ENCODE assay signal across 19 mouse cellular contexts in genomic region chr5:144295357-144295756, GRCm38 (mm10). TPM values are rescaled to one million over a fixed set of nuclear protein-coding genes. Genes with fewer than 3 reads are reported as not detected.
DNase-seq lines count a peak whose midpoint lies in the region; ATAC-seq and TF ChIP-seq lines count a peak whose summit lies in the region.
"Had no signal": no experiment of that assay in that cellular context is flagged by ENCODE, and none has a peak within 500 bp of the region (broad histone marks: within the 10 kb centered on the region; RNA-seq: fewer than 3 reads in every experiment).

No protein-coding gene starts in this region.

- H3K9ac ChIP-seq in lung, embryonic 15.5 days = no peak overlapping the region
- no peak overlapping the region for H3K9ac ChIP-seq in intestine, embryonic 16.5 days (ENCODE audit: low read depth, low read length)
- no peak overlapping the region for H3K9ac ChIP-seq in stomach, postnatal 0 days (ENCODE audit: low read length)
- H3K9ac ChIP-seq: embryonic facial prominence, embryonic 15.5 days; forebrain, embryonic 15.5 days; hindbrain, embryonic 13.5 days had no signal

- no peaks in the 10 kb centered on the region for H3K9me3 ChIP-seq in lung, embryonic 15.5 days
- no peaks in the 10 kb centered on the region for H3K9me3 ChIP-seq in intestine, embryonic 16.5 days (ENCODE audit: control insufficient read depth, low read length)
- no peaks in the 10 kb centered on the region for H3K9me3 ChIP-seq in stomach, postnatal 0 days (ENCODE audit: control insufficient read depth, low read length)
- H3K9me3 ChIP-seq in forebrain, embryonic 10.5 days = no peaks in the 10 kb centered on the region
- H3K9me3 ChIP-seq: embryonic facial prominence, embryonic 15.5 days; forebrain, embryonic 15.5 days; heart, embryonic 10.5 days; hindbrain, embryonic 13.5 days had no signal

- 52% methylated on average over 1 of the region's 1 CpGs for WGBS in lung, embryonic 15.5 days
- 87% methylated on average over 1 of the region's 1 CpGs for WGBS in intestine, embryonic 16.5 days
- WGBS in stomach, postnatal 0 days = 71% methylated on average over 1 of the region's 1 CpGs
- WGBS in forebrain, embryonic 10.5 days = 89% methylated on average over 1 of the region's 1 CpGs

- no peak overlapping the region for H3K4me3 ChIP-seq in lung, embryonic 15.5 days
- H3K4me3 ChIP-seq in C2C12 (ENCODE audit: insufficient read depth, poor library complexity, severe bottlenecking) = no peak overlapping the region
- no peak overlapping the region for H3K4me3 ChIP-seq in intestine, embryonic 16.5 days (ENCODE audit: low read length)
- H3K4me3 ChIP-seq in stomach, postnatal 0 days (ENCODE audit: low read depth, low read length) = no peak overlapping the region
- H3K4me3 ChIP-seq in forebrain, embryonic 10.5 days = no peak overlapping the region
- H3K4me3 ChIP-seq: embryonic facial prominence, embryonic 15.5 days; erythroblast, embryonic 14.5 days; forebrain, embryonic 15.5 days; heart, embryonic 10.5 days; hindbrain, embryonic 13.5 days had no signal

- H3K79me2 ChIP-seq in C2C12 (ENCODE audit: control insufficient read depth, insufficient read depth) = peaks cover 9% of the 10 kb centered on the region

- no peak for TF ChIP-seq EP300 in stomach, postnatal 0 days (optimal IDR thresholded peaks at IDR 0.05)

- peak overlapping the region; percentile 12 for H3ac ChIP-seq in C2C12 (ENCODE audit: control insufficient read depth, insufficient read length, low read depth)

- H3K79me3 ChIP-seq in C2C12 (ENCODE audit: low read depth) = no peaks in the 10 kb centered on the region

- H3K27ac ChIP-seq in lung, embryonic 15.5 days = peak overlapping the region; percentile 37; the same call in 1 of the 2 replicates
- peak overlapping the region; percentile 86 for H3K27ac ChIP-seq in intestine, embryonic 16.5 days (ENCODE audit: low read length)
- peak overlapping the region; percentile 18; the same call in 1 of the 2 replicates for H3K27ac ChIP-seq in stomach, postnatal 0 days (replicated peaks)
- H3K27ac ChIP-seq in forebrain, embryonic 10.5 days = no peak overlapping the region
- H3K27ac ChIP-seq: embryonic facial prominence, embryonic 15.5 days; forebrain, embryonic 15.5 days; heart, embryonic 10.5 days; hindbrain, embryonic 13.5 days had no signal

- no peak overlapping the region for H3K4me2 ChIP-seq in lung, embryonic 15.5 days
- no peak overlapping the region for H3K4me2 ChIP-seq in intestine, embryonic 16.5 days (ENCODE audit: low read depth, low read length)
- no peak overlapping the region for H3K4me2 ChIP-seq in stomach, postnatal 0 days (replicated peaks; ENCODE audit: low read depth)
- H3K4me2 ChIP-seq: embryonic facial prominence, embryonic 15.5 days; forebrain, embryonic 15.5 days; hindbrain, embryonic 13.5 days had no signal

- no peaks in the 10 kb centered on the region for H3K36me3 ChIP-seq in lung, embryonic 15.5 days
- H3K36me3 ChIP-seq in C2C12 (ENCODE audit: control insufficient read depth, insufficient read depth) = no peaks in the 10 kb centered on the region
- H3K36me3 ChIP-seq in intestine, embryonic 16.5 days (ENCODE audit: control insufficient read depth, insufficient read depth, low read length) = no peaks in the 10 kb centered on the region
- no peaks in the 10 kb centered on the region for H3K36me3 ChIP-seq in stomach, postnatal 0 days (ENCODE audit: control insufficient read depth, insufficient read depth, low read length)
- H3K36me3 ChIP-seq in forebrain, embryonic 10.5 days (replicated peaks) = no peaks in the 10 kb centered on the region
- H3K36me3 ChIP-seq: embryonic facial prominence, embryonic 15.5 days; forebrain, embryonic 15.5 days; heart, embryonic 10.5 days; hindbrain, embryonic 13.5 days had no signal

- H3K27me3 ChIP-seq in lung, embryonic 15.5 days = no peaks in the 10 kb centered on the region
- no peaks in the 10 kb centered on the region for H3K27me3 ChIP-seq in C2C12 (ENCODE audit: control insufficient read depth, insufficient read depth, insufficient read length)
- H3K27me3 ChIP-seq in intestine, embryonic 16.5 days (replicated peaks; ENCODE audit: control insufficient read depth, insufficient read depth, low read length) = no peaks in the 10 kb centered on the region
- no peaks in the 10 kb centered on the region for H3K27me3 ChIP-seq in stomach, postnatal 0 days (ENCODE audit: control insufficient read depth, insufficient read depth, low read length)
- no peaks in the 10 kb centered on the region for H3K27me3 ChIP-seq in forebrain, embryonic 10.5 days (ENCODE audit: poor library complexity, severe bottlenecking)
- H3K27me3 ChIP-seq: embryonic facial prominence, embryonic 15.5 days; forebrain, embryonic 15.5 days; hindbrain, embryonic 13.5 days had no signal

- no peak for ATAC-seq in lung, embryonic 15.5 days (ENCODE audit: borderline replicate concordance, extremely low read depth, low FRiP score, low TSS enrichment)
- ATAC-seq in intestine, embryonic 16.5 days = no peak
- no peak for ATAC-seq in stomach, postnatal 0 days (ENCODE audit: low FRiP score, low TSS enrichment)
- ATAC-seq: forebrain, embryonic 15.5 days had no signal

- TF ChIP-seq CTCF in C2C12 (IDR thresholded peaks at IDR 0.05; ENCODE audit: control insufficient read depth, insufficient read depth, insufficient read length) = no peak
- TF ChIP-seq CTCF in stomach, postnatal 0 days (IDR thresholded peaks at IDR 0.05; ENCODE audit: low read depth) = no peak

- H3K4me1 ChIP-seq in lung, embryonic 15.5 days = peaks cover 4% of the 10 kb centered on the region; the same call in 1 of the 2 replicates
- H3K4me1 ChIP-seq in intestine, embryonic 16.5 days (ENCODE audit: control insufficient read depth, insufficient read depth, low read length) = peaks cover 5% of the 10 kb centered on the region
- no peaks in the 10 kb centered on the region for H3K4me1 ChIP-seq in stomach, postnatal 0 days (replicated peaks; ENCODE audit: control insufficient read depth, insufficient read depth)
- no peaks in the 10 kb centered on the region for H3K4me1 ChIP-seq in forebrain, embryonic 10.5 days
- H3K4me1 ChIP-seq: forebrain, embryonic 15.5 days; hindbrain, embryonic 13.5 days had no signal

- no peak for DNase-seq in lung, postnatal 25 days (ENCODE audit: low spot score)
- no peak for DNase-seq in stomach, postnatal 0 days (ENCODE audit: low spot score)
- no peak for DNase-seq in forebrain, embryonic 10.5 days (ENCODE audit: extremely low spot score, low spot score)
- DNase-seq: adrenal gland, adult 8-10 months; adrenal gland, postnatal 36 days; cerebellum, adult 8-10 months; cerebellum, postnatal 14 days; embryo, embryonic 11 days; gastrocnemius, postnatal 36 days; heart, adult 18-20 months; heart, postnatal 14 days had no signal

TF ChIP-seq in C2C12, 6 proteins besides CTCF, POLR2A, EP300 and RAD21:
- TF ChIP-seq CEBPB (IDR thresholded peaks at IDR 0.05; ENCODE audit: low read depth) (no peak), MYOG (IDR thresholded peaks at IDR 0.05; ENCODE audit: control insufficient read depth, extremely low read depth, insufficient read length) (no peak), MYOD1 (IDR thresholded peaks at IDR 0.05; ENCODE audit: control insufficient read depth, insufficient read length, low read depth) (no peak), USF1 (IDR thresholded peaks at IDR 0.05; ENCODE audit: low read depth) (no peak), MAX (IDR thresholded peaks at IDR 0.05) (no peak), FOSL1 (IDR thresholded peaks at IDR 0.05; ENCODE audit: insufficient read depth, low read length, poor library complexity, severe bottlenecking) (no peak)

RNA-seq across cellular contexts. Expression of gene Bri3, which starts 51.1 kb away (rescaled TPM):
- 123 and 129 TPM in 2 replicates for polyA plus RNA-seq in lung, embryonic 15.5 days (2015; fragmentation: Nextera tagmentation; extraction: Ambion mirVana)
- 121 TPM for polyA plus RNA-seq in C2C12 (2012; fragmentation: generic; extraction: Trizol)
- 111 and 142 TPM in 2 replicates for polyA plus RNA-seq in intestine, embryonic 16.5 days (2015; fragmentation: Nextera tagmentation; extraction: Ambion mirVana)
- polyA plus RNA-seq in stomach, postnatal 0 days (2015; fragmentation: Nextera tagmentation; extraction: Ambion mirVana) = 197 and 214 TPM in 2 replicates
- polyA plus RNA-seq in forebrain, embryonic 10.5 days (2016; fragmentation: Nextera tagmentation; extraction: Ambion mirVana) = 113 and 119 TPM in 2 replicates
